Mouse (Mus musculus) heart, postnatal 14 days (tissue): ENCODE data around the gene Rabac1. TPM values are rescaled to one million over a fixed set of nuclear protein-coding genes. Genes with fewer than 3 reads are reported as not detected.

ENCODE experiments used
- DNase-seq, 2 experiments: peaks; one replicate each; pipeline ENCODE4 v3.0.0; 2021 to 2022
- intact Hi-C: fragments of 180-260 bp; cut with DNase I; formaldehyde crosslinking; loops from one replicate; pipeline ENCODE4 v1.15.1; 2025
- long read RNA-seq, 2 experiments: library from polyadenylated mRNA; stranded (forward); transcript quantifications; one replicate each; pipeline ENCODE4 v2.0.0; 2021
- total RNA-seq, 2 experiments: library from RNA; stranded (reverse); gene quantifications; 2 replicates each; pipeline ENCODE4 v1.2.3; 2021

The Rabac1 gene
- total RNA-seq = 100 to 1,000 TPM; 289 to 303 TPM
- long read RNA-seq, experiment 1, transcript Rabac1-201 (5 exons, 899 nt) = major isoform, 153 of 160 reads
- long read RNA-seq, experiment 1, partial matches to known transcripts = 0 of 160 reads
- long read RNA-seq, experiment 1, other reads (novel, unspliced or antisense) = 3 of 160 reads
- long read RNA-seq, experiment 2, transcript Rabac1-201 (5 exons, 899 nt) = major isoform, 139 of 146 reads
- long read RNA-seq, experiment 2, partial matches to known transcripts = 0 of 146 reads
- long read RNA-seq, experiment 2, other reads (novel, unspliced or antisense) = 6 of 146 reads

DNA sequence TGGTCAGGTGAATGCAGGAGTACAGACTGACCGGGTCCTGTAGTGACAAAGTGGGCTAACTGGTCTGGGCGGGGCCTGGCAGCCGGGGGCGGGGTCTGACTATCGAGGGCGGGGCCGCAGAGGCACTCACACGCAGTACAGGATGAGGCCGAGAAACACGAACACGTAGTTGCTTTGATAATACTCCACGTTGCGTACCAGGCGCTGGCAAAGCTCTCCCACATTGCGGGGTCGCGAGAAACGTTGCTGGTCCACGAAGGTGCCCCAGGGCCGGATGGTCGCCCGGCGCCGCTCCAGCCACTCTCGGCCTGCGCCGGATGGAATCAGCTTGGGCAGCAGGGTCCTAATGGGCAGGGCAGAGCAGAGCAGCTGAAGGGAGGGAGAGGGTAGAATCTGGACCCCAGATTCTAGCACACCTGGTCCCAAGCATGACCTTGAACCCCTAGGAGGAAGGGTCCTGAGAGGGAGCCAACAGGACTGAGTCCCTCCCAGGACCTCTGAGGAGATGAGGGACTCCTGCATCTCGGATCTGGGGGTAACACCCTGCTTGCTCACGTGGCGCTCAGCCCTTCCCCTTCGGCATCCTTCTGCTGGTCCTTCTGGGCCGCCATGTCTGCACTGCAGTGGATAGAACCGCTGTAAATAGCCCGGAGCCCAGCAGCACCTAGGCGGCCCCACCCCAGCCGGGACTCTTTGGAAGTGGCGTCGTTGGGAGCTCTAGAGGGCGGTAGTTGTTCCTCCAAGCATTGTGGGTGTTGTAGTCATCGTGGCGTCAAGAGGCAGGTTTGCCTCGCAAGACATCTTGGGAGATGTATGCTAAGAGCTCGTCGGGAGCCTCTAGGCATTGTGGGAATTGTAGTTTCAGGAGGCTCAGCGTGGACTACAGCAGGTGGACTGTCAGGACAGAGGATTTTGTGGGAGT is at the start of gene Rabac1:
Gene Rabac1, minus strand, starts transcription at position 783 of the 922 bp plus-strand sequence.
- intact Hi-C loops = loop anchor here (5.0 to 10.0 kb wide), 3 partner anchors 70 to 343 kb away; partner anchors contain the start of genes Arhgef1 and Megf8

DNA sequence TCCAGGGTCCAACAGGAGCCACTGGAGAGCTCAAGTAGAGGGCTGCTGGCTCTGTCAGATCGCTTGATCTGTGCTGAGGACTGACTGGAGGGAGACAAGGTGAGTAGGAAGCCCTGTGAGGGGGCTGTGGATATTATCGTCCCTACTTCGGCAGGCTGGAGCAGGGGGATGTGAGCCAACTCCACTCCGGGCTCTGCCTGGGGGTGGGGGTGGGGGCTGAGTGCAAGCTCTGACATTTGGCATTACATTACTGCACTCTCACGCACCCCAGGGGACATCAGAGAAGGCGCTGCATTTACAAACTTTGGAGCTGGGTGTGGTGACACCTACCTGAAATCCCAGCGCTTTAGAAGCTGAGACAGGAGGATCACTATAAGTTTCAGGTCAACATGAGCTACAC is 39.0 kb upstream of the Rabac1 start:
- intact Hi-C loops = no loop called here
- DNase-seq = no peak

More for the DNA sequence above, at the start of gene Rabac1:
- peak; percentile 87 to 89 for DNase-seq

GRCm38 (mm10) chr7:25010090-25010913 is 37.7 kb upstream of the Rabac1 start:
- DNase-seq = peak; percentile 27 to 52
- intact Hi-C loops = no loop called here

DNA sequence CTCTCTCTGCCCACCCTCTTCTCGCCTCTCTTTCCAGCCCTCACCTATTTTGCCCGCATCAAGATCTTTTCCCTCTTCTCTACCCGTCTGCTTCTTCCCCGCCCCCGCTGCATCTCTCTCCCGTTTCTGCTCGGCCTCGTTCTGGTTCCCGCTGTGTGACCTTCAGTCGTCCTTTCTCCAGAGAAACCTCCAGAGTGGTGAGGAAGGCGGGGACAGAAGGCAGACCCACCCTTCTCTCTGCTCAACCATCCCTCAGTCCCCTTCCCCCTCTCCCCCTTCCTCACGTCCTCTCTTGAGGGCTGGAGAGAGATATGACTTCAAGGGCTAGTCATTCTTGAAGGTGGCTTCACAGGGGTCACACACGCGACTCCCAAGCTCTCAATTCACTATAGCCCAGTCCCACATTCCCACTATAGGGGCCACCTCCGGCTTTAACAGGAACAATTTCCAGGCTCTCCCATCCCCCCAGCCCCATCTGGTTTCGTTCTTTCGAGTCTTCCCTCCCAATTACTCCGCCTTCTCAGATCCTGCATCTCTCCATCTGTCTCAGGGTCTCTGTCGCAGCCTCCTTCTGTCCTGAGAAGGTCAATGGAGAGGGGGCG is 36.6 kb upstream of the Rabac1 start:
- intact Hi-C loops = no loop called here
- no peak for DNase-seq

- intact Hi-C loops = no loop called here
- DNase-seq = peak; percentile 47 to 76
Observed at GRCm38 (mm10) chr7:25008635-25009034, 36.1 kb upstream of the Rabac1 start.

- intact Hi-C loops = no loop called here
Observed at GRCm38 (mm10) chr7:25007609-25008374, 35.2 kb upstream of the Rabac1 start.

GRCm38 (mm10) chr7:25006586-25007364 is 34.2 kb upstream of the Rabac1 start:
- intact Hi-C loops = no loop called here
- DNase-seq = no peak

More at GRCm38 (mm10) chr7:25007609-25008374, 35.2 kb upstream of the Rabac1 start:
- no peak for DNase-seq

GRCm38 (mm10) chr7:25006171-25006570 is 33.6 kb upstream of the Rabac1 start:
- intact Hi-C loops = no loop called here

DNA sequence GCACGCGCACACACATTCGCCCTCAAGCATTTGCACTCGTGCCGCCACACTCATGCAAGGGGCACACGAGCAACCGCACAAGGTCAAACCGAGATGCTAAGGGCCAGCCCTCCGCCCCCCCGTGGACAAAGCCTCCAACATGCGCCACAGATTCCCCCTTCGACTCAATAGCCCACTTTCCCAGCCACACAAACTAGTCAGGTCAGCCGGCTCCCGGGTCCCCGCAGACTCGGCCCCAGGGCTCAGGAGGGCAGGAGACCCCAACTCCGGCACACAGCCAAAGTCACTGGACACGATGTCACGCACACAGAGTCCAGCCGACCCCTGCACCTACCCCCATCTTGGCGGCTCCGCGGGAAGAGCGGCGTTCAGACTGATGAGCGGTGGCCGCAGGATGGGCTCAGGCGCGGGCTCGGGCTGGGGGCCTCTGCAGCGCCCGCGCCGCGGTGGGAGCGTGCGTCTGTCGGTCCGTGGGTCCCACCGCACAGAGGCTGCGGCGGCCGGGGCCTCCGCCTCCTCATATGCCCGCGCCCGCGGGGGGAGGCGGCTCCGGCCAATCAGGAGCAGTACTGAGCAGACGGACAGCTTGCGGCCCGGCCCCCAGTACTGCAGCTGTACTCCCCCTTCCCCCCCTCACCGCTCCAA is 33.0 kb upstream of the Rabac1 start, which contains the start of gene Atp1a3:
Gene Atp1a3, minus strand, starts transcription at position 538 of the 645 bp plus-strand sequence.
- no peak for DNase-seq
- intact Hi-C loops = no loop called here

More at GRCm38 (mm10) chr7:25006171-25006570, 33.6 kb upstream of the Rabac1 start:
- DNase-seq = no peak

- intact Hi-C loops = no loop called here
- DNase-seq = no peak
Observed at GRCm38 (mm10) chr7:25004806-25005205, 32.3 kb upstream of the Rabac1 start.

- DNase-seq = no peak
- intact Hi-C loops = no loop called here
Observed at GRCm38 (mm10) chr7:25003820-25004388, 31.4 kb upstream of the Rabac1 start.

DNA sequence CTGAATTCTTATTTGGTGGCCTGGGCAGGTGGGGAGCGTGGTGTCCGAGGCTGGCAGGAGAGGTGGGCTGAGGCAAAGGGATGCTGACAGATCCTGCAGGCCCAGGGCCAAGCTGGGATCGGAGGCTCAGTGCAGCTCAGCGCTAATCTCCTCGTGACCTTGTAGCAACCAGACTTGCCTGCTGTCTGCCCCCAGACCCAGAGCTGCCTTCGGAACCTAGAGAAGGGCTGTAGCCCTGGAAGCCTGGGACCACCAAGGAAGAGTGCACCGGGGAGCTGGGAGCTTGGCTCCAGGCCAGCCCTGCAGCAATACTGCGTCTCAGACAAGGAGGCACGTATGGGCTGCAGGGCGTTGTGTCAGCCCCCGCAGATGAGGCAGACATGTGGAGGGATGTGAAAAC is 30.7 kb upstream of the Rabac1 start:
- intact Hi-C loops = no loop called here

DNA sequence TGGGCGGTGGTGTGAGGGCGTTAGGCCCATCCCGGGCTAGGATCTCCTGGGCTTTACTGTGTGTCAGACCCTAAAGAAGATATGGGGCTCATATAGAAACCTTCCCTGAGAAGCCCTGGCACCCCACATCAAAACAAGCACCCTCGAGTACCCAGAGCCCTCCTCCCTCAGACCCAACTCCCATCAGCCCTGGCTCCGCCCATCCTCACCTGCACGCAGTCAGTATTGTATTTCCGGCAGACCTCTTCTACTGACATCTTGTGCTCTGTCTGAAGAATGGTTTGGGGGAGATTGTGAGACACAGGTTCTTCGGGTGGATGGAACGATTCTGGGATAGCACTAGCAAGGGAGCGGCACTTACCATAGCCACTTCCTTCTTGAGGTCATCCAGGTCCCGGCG is 28.2 kb upstream of the Rabac1 start:
- DNase-seq = no peak
- intact Hi-C loops = no loop called here

More for the DNA sequence above, 30.7 kb upstream of the Rabac1 start:
- no peak for DNase-seq

GRCm38 (mm10) chr7:25000211-25000610 is 27.7 kb upstream of the Rabac1 start:
- intact Hi-C loops = no loop called here
- DNase-seq = no peak

DNA sequence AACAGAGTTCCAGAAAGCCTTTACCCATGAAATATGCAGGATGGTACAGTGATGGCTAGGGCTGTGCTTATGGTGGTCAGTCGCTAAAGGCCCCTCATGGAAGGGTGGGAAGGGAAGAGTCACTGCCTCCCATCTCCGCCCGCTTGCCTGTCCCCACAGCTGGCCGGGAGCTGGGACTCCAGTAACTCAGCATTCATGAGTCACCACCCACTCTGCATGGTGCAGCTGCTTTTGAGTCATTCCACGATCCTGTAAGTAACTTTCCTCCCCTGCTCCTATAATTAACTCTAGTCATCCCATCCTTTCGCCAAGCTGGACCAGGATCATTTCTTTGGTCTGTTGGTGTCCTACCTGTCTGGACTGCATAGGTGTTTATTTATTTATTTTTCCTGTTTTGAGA is 20.5 kb upstream of the Rabac1 start:
- intact Hi-C loops = no loop called here
- DNase-seq = no peak

GRCm38 (mm10) chr7:24990478-24990877 is 17.9 kb upstream of the Rabac1 start:
- DNase-seq = no peak
- intact Hi-C loops = no loop called here

GRCm38 (mm10) chr7:24987941-24988340 is 15.4 kb upstream of the Rabac1 start:
- intact Hi-C loops = no loop called here
- DNase-seq = no peak

- DNase-seq = no peak
- intact Hi-C loops = no loop called here
Observed at GRCm38 (mm10) chr7:24985799-24986198, 13.2 kb upstream of the Rabac1 start.
